Mouse (Mus musculus) kidney, embryonic 16.5 days (tissue): ENCODE data around the gene Ccnl2. TPM values are rescaled to one million over a fixed set of nuclear protein-coding genes. Genes with fewer than 3 reads are reported as not detected.
"Not testable (repeated sequence)": the region's sequence is repeated elsewhere in the genome, so short reads cannot be mapped to it uniquely, and the experiment has no call there.

Experiments used
- ATAC-seq: fragments of 200-750 bp; cut with Nextera tagmentation; 2 replicates; pipeline ENCODE4 v1.8.0; 2017; ENCODE audit warnings: moderate TSS enrichment; ENCODE audit not compliant: low FRiP score, low TSS enrichment
- H3K27ac ChIP-seq: fragments of 300-500 bp; sonication (generic); 2 replicates; pipeline ENCODE4 v1.5.1; 2014; ENCODE audit warnings: low read length
- H3K27me3 ChIP-seq: fragments of 300-500 bp; sonication (generic); 2 replicates; pipeline ENCODE4 v1.6.1; 2014; ENCODE audit warnings: low read length, control low read depth, mixed read lengths; ENCODE audit not compliant: insufficient read depth
- H3K36me3 ChIP-seq: fragments of 300-500 bp; sonication (generic); 2 replicates; pipeline ENCODE4 v1.6.1; 2014; ENCODE audit warnings: low read length, control low read depth, mixed read lengths; ENCODE audit not compliant: insufficient read depth
- H3K4me1 ChIP-seq: fragments of 300-500 bp; sonication (generic); 2 replicates; pipeline ENCODE4 v1.6.1; 2014; ENCODE audit warnings: low read length, control low read depth, mixed read lengths; ENCODE audit not compliant: insufficient read depth
- H3K4me2 ChIP-seq: fragments of 300-500 bp; sonication (generic); replicated peaks from 2 replicates; pipeline ENCODE4 v1.6.1; 2014; ENCODE audit warnings: low read depth, low read length
- H3K4me3 ChIP-seq: fragments of 300-500 bp; sonication (generic); 2 replicates; pipeline ENCODE4 v1.5.1; 2014; ENCODE audit warnings: mild to moderate bottlenecking, low read length
- H3K9ac ChIP-seq: fragments of 300-500 bp; sonication (generic); replicated peaks from 2 replicates; pipeline ENCODE4 v1.6.1; 2014; ENCODE audit warnings: low read length
- H3K9me3 ChIP-seq: fragments of 300-500 bp; sonication (generic); 2 replicates; pipeline ENCODE4 v1.6.1; 2016; ENCODE audit warnings: low read length, control low read depth
- WGBS: fragments of 180-500 bp; shearing (Covaris S2); extraction: QIAGEN DNeasy Blood & Tissue Kit; methylation state at CpG from one replicate; pipeline ENCODE4 v1.1.7; 2014; 5-methylcytosine and 5-hydroxymethylcytosine counted together
- polyA plus RNA-seq: library from polyadenylated mRNA; unstranded; fragments of >200 nt; fragmentation: Nextera tagmentation; extraction: Ambion mirVana; gene quantifications from 2 replicates; pipeline ENCODE4 v1.2.1, GENCODE M21; 2015

The Ccnl2 gene
- polyA plus RNA-seq, 1 experiment from 2014 or later: 168 TPM

- peak within 1 kb of the TSS; percentile 56 for H3K4me3 ChIP-seq
- no peak within 1 kb of the TSS for H3K27ac ChIP-seq
- no peaks in the 10 kb centered on the region for H3K27me3 ChIP-seq
- no peak for ATAC-seq
- H3K4me1 ChIP-seq: peaks cover 15% of the 10 kb centered on the region
- no peaks in the 10 kb centered on the region for H3K36me3 ChIP-seq
- peak within 1 kb of the TSS; percentile 75 for H3K4me2 ChIP-seq
- H3K9ac ChIP-seq: peak within 1 kb of the TSS; percentile 80
- H3K9me3 ChIP-seq: no peaks in the 10 kb centered on the region
- 72% methylated on average over 5 of the region's 5 CpGs for WGBS
These were observed 26.5 kb upstream of the Ccnl2 start, which contains the start of gene Tmem88b for GRCm38 (mm10) chr4:155785819-155786218. Tmem88b (minus strand) TSS chr4:155785874.

GRCm38 (mm10) chr4:155788300-155788699 lies 24.0 kb upstream of the Ccnl2 start:
- no peak overlapping the region for H3K9ac ChIP-seq
- no peak overlapping the region for H3K27ac ChIP-seq
- no peak overlapping the region for H3K4me2 ChIP-seq
- no peaks in the 10 kb centered on the region for H3K27me3 ChIP-seq
- no peaks in the 10 kb centered on the region for H3K9me3 ChIP-seq
- ATAC-seq: no peak
- peaks cover 24% of the 10 kb centered on the region for H3K4me1 ChIP-seq
- 90% methylated on average over 3 of the region's 3 CpGs for WGBS
- no peaks in the 10 kb centered on the region for H3K36me3 ChIP-seq
- no peak overlapping the region for H3K4me3 ChIP-seq

GRCm38 (mm10) chr4:155788833-155789232 lies 23.5 kb upstream of the Ccnl2 start:
- not testable (repeated sequence) for H3K36me3 ChIP-seq, H3K9me3 ChIP-seq, ATAC-seq, H3K9ac ChIP-seq, H3K27me3 ChIP-seq, H3K4me3 ChIP-seq, H3K27ac ChIP-seq, H3K4me2 ChIP-seq
- 77% methylated on average over 4 of the region's 4 CpGs for WGBS
- H3K4me1 ChIP-seq: peaks cover 21% of the 10 kb centered on the region

- H3K4me1 ChIP-seq: peaks cover 17% of the 10 kb centered on the region
- H3K36me3 ChIP-seq: no peaks in the 10 kb centered on the region
- H3K4me2 ChIP-seq: peak within 1 kb of the TSS; percentile 38
- H3K4me3 ChIP-seq: no peak within 1 kb of the TSS
- WGBS: 89% methylated on average over 3 of the region's 3 CpGs
- no peak for ATAC-seq
- no peaks in the 10 kb centered on the region for H3K27me3 ChIP-seq
- peak within 1 kb of the TSS; percentile 65 for H3K27ac ChIP-seq
- no peak within 1 kb of the TSS for H3K9ac ChIP-seq
- no peaks in the 10 kb centered on the region for H3K9me3 ChIP-seq
These were observed 22.2 kb upstream of the Ccnl2 start, which contains the start of gene Ankrd65 for GRCm38 (mm10) chr4:155790021-155790489. Ankrd65 (plus strand) TSS chr4:155790439.

- ATAC-seq: peak; percentile 70
- peak overlapping the region; percentile 65 for H3K27ac ChIP-seq
- H3K9ac ChIP-seq: no peak overlapping the region
- no peak overlapping the region for H3K4me2 ChIP-seq
- H3K9me3 ChIP-seq: no peaks in the 10 kb centered on the region
- no peaks in the 10 kb centered on the region for H3K27me3 ChIP-seq
- peaks cover 17% of the 10 kb centered on the region for H3K4me1 ChIP-seq
- 38% methylated on average over 3 of the region's 3 CpGs for WGBS
- H3K4me3 ChIP-seq: no peak overlapping the region
- H3K36me3 ChIP-seq: no peaks in the 10 kb centered on the region
These were observed 21.6 kb upstream of the Ccnl2 start for GRCm38 (mm10) chr4:155790650-155791161.

DNA sequence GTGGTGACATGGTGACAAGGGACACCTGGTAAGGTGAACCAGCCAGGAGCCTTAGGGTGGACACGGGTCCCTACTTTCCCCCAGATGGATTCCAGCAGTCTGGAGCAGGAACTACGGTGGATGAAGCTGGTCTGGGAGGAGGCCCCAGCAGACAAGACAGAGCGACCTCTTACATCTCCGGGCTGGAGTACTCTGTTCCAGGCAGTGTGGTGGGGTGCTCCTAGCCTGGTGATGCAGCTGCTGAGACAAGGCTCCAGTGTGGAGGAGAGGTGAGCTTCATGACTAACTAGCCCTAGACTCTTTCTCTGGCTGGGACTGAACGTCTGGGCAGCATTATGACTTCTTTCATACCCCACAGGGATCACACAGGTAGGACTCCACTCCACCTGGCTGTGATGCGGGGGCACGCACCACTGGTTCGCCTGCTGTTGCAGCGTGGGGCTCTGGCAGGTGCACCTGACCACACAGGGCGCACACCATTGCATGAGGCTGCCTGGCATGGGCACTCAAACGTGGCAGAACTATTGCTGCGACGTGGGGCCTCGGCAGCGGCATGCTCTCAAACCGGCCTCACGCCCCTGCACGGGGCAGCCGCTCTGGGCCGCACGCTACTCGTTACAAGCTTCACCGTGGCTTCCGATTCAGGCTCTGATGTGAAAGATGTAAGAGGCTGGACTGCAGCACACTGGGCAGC lies 20.9 kb upstream of the Ccnl2 start:
- Histone ChIP-seq H3K4me2 (peak overlapping the region; percentile 38), H3K36me3 (no peaks in the 10 kb centered on the region), H3K4me1 (peaks cover 17% of the 10 kb centered on the region), H3K27me3 (no peaks in the 10 kb centered on the region), H3K4me3 (no peak overlapping the region), H3K9me3 (no peaks in the 10 kb centered on the region), H3K27ac (peak overlapping the region; percentile 65), H3K9ac (peak overlapping the region; percentile 31; the same call in 1 of the 2 replicates)
- WGBS: 41% methylated on average over 24 of the region's 24 CpGs
- peak; percentile 67 for ATAC-seq

- H3K27ac ChIP-seq: no peak overlapping the region
- no peaks in the 10 kb centered on the region for H3K9me3 ChIP-seq
- H3K9ac ChIP-seq: no peak overlapping the region
- ATAC-seq: no peak
- no peaks in the 10 kb centered on the region for H3K27me3 ChIP-seq
- H3K4me3 ChIP-seq: no peak overlapping the region
- no peak overlapping the region for H3K4me2 ChIP-seq
- WGBS: 53% methylated on average over 2 of the region's 2 CpGs
- H3K4me1 ChIP-seq: peaks cover 17% of the 10 kb centered on the region
- no peaks in the 10 kb centered on the region for H3K36me3 ChIP-seq
These were observed 18.6 kb upstream of the Ccnl2 start for GRCm38 (mm10) chr4:155793730-155794129.

DNA sequence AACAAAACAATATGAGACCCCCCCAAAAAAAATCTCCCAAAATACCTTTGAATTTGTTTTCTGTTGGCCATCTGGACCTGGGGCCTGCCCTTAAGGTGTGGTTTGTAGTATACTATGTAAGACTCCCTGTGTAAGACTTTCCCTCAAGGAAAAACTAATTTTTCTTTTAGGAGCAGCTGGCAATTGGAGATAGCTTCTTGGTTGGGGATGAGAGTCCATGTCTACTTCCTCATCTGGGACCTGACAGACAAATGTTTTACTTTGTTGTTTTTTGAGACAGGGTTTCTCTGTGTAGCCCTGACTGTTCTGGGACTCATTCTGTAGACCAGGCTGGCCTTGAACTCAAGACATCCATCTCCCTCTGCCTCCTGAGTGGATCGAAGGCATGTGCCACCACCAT lies 10.2 kb upstream of the Ccnl2 start:
- H3K27me3 ChIP-seq: no peaks in the 10 kb centered on the region
- H3K4me2 ChIP-seq: no peak overlapping the region
- peaks cover 20% of the 10 kb centered on the region for H3K4me1 ChIP-seq
- 90% methylated on average over 1 of the region's 1 CpGs for WGBS
- no peak overlapping the region for H3K27ac ChIP-seq
- H3K36me3 ChIP-seq: no peaks in the 10 kb centered on the region; the same call in 1 of the 2 replicates
- no peak overlapping the region for H3K4me3 ChIP-seq
- no peaks in the 10 kb centered on the region for H3K9me3 ChIP-seq
- no peak overlapping the region for H3K9ac ChIP-seq
- no peak for ATAC-seq

- H3K4me3 ChIP-seq: peak within 1 kb of the TSS; percentile 90
- 11% methylated on average over 12 of the region's 12 CpGs for WGBS
- H3K27me3 ChIP-seq: no peaks in the 10 kb centered on the region
- H3K9me3 ChIP-seq: no peaks in the 10 kb centered on the region
- H3K9ac ChIP-seq: peak within 1 kb of the TSS; percentile 89
- H3K4me2 ChIP-seq: peak within 1 kb of the TSS; percentile 64
- H3K36me3 ChIP-seq: peaks cover 6% of the 10 kb centered on the region
- peaks cover 20% of the 10 kb centered on the region for H3K4me1 ChIP-seq
- peak within 1 kb of the TSS; percentile 77 for H3K27ac ChIP-seq
- no peak; the same call in 1 of the 2 replicates for ATAC-seq
These were observed 9.4 kb upstream of the Ccnl2 start, which contains the start of gene Mrpl20 for GRCm38 (mm10) chr4:155802741-155803339. Mrpl20 (plus strand) TSS chr4:155802878.
